13 mouse cellular contexts compared by ENCODE assay signal in genomic region chr2:32217656-32218055, GRCm38 (mm10). TPM values are rescaled to one million over a fixed set of nuclear protein-coding genes. Genes with fewer than 3 reads are reported as not detected.
DNase-seq lines count a peak whose midpoint lies in the region.
"Had no signal": no experiment of that assay in that cellular context is flagged by ENCODE, and none has a peak within 500 bp of the region (broad histone marks: within the 10 kb centered on the region; RNA-seq: fewer than 3 reads in every experiment).

No protein-coding gene starts in this region.

- DNase-seq in adrenal gland, adult (ENCODE audit: inconsistent age in 2 of 2, low spot score in 1 of 2): peak; percentile 67 to 79
- DNase-seq in adrenal gland, postnatal 10 days: no peak
- DNase-seq in cerebellum, adult 9-11 months: peak; percentile 17
- DNase-seq in cerebellum, adult 18-20 months: no peak
- DNase-seq in 3134 (ENCODE audit: extremely low read depth, insufficient read length, low spot score): peak; percentile 49
- peak; percentile 75 for DNase-seq in brain, adult 2 months (ENCODE audit: low read depth, low spot score)
- DNase-seq in frontal cortex, postnatal 10 days (ENCODE audit: low spot score in 2 of 2): no peak
- DNase-seq: cerebellum, adult 9-10 months; forebrain, postnatal 0 days; gastrocnemius, postnatal 10 days; heart, adult 18-20 months; heart, postnatal 14 days; kidney, adult 18-20 months had no signal

RNA-seq across cellular contexts. Expression of gene Pomt1, which starts 18.7 kb away (rescaled TPM):
- total RNA-seq in adrenal gland, postnatal 10 days (2021): 10 to 100 TPM; 29.9 to 49.3 TPM

RNA-seq across cellular contexts. Expression of gene Uck1, which starts 42.3 kb away (rescaled TPM):
- 100 to 1,000 TPM; 129 to 184 TPM for total RNA-seq in adrenal gland, postnatal 10 days (2021)

Comparison
In these comparisons a context has a peak if more than half of its experiments do, and no peak if none do; other contexts are left out.
1. DNase-seq: peak in adrenal gland, adult (2 of 2), cerebellum, adult 9-11 months (single experiment), 3134 (single experiment) and brain, adult 2 months (single experiment); none in adrenal gland, postnatal 10 days (single experiment), cerebellum, adult 18-20 months (0 of 2) and frontal cortex, postnatal 10 days (0 of 2).